Mouse (Mus musculus) adrenal gland, postnatal 4 days (tissue): ENCODE data around the gene Pcgf5. TPM values are rescaled to one million over a fixed set of nuclear protein-coding genes. Genes with fewer than 3 reads are reported as not detected.

Experiments
- DNase-seq, 2 experiments: peaks; one replicate each; pipeline ENCODE4 v3.0.0; 2021 to 2022; ENCODE audit warnings: low spot score in 2 of 2, mixed read lengths in 2 of 2
- long read RNA-seq, 2 experiments: library from polyadenylated mRNA; stranded (forward); transcript quantifications; one replicate each; pipeline ENCODE4 v2.0.0; 2021
- total RNA-seq, 2 experiments: library from RNA; stranded (reverse); gene quantifications; 2 replicates each; pipeline ENCODE4 v1.2.3; 2021

Pcgf5 gene
- total RNA-seq: 10 to 100 TPM; 21.7 to 25.3 TPM
- long read RNA-seq, experiment 1, full-length matches to known transcripts: 11 of 19 reads
- long read RNA-seq, experiment 1, partial matches to known transcripts: 0 of 19 reads
- long read RNA-seq, experiment 1, other reads (novel, unspliced or antisense): 8 of 19 reads
- long read RNA-seq, experiment 2, full-length matches to known transcripts: 20 of 24 reads
- long read RNA-seq, experiment 2, partial matches to known transcripts: 0 of 24 reads
- long read RNA-seq, experiment 2, other reads (novel, unspliced or antisense): 4 of 24 reads

DNA sequence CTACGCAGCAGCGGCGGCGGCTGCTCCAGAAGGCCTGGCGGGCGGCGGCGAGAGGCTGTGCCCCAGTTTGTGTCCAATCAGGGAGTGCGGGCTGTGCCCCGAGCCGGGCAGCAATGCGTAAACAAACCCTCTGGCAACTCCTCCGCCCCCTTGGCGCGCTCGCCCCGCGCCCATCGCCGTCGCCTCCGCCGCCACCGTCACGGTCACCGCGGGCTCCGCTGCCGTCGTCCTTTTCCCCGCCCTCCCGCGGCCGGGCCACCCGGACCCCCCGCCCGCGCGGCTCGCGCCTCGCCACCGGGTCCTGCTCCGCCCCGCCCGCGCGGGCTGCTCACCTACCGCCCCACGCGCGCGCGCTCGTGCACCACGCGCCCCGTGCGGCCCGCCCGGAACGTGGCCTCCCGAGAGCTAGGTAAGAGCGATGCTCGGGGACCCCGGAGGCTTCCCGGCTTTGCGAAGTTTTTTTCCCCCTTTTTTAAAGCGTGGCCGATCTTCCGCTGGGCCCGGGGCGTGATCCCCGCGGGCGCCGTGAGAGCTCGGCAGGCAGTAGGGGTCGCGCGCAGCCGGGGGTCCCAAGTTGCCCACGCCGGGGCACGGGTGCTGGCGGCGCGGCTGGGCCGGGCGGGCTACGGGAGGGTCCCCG is at the start of gene Pcgf5:
Gene Pcgf5, plus strand, starts transcription at position 149 of the 640 bp plus-strand sequence.
- DNase-seq: peak; percentile 35 to 48

DNA sequence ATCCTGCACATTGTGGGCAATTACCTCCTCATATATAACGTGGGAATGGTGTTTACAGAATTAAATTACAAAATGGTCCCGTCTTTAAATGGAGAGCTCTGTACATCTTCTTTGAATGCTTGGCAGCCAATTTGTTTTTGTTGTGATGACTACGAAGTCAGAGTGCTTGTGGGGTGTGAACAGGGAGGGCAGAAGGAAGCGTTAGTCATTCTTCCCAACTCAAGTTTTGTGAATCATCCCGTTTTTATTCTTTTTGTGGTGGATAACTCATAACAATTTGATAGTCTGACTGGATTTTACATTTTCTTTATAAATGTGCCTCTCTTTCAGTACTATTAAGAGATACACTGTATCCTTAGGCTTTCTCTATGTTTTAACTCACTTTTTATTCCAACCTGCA is 42.6 kb upstream of the Pcgf5 start:
- no peak for DNase-seq

DNA sequence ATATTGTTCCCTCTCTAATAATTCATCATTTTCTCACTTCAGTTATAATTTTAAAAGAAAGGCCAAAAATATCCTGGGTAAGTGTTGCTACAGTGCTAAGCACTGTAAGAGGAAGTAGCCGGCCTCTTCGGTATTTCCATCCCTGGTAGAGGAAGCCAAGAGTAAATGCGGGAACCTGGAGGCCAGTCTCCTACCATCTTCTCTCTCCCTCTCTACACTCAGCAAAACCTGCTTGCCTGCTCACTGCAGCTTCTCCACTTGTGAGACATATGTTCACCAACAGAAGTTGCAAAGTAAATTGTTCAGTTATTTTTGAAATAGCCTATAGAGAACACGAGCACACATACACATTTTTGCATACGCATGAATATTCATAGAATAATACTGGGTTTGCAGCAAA is 34.1 kb upstream of the Pcgf5 start:
- DNase-seq: no peak

DNA sequence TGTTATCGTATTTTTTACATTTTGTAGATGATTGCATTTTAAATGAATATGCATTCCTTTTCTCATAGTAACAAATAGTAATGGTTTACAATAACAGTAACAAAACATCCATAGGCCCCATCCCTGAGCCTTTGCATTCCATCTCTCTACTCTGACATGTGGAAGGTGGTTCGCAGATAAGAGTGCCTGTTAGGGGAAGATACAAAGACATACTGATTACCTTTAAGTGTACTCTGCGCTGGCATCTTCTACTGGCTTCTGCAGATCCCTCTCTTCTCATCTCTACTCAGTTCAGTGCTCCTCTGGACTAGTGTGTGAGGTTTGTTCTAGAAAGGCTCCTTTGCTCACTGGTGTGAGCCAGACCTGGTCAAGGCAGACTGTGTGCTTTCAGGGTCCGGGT is 28.4 kb upstream of the Pcgf5 start:
- no peak for DNase-seq

DNA sequence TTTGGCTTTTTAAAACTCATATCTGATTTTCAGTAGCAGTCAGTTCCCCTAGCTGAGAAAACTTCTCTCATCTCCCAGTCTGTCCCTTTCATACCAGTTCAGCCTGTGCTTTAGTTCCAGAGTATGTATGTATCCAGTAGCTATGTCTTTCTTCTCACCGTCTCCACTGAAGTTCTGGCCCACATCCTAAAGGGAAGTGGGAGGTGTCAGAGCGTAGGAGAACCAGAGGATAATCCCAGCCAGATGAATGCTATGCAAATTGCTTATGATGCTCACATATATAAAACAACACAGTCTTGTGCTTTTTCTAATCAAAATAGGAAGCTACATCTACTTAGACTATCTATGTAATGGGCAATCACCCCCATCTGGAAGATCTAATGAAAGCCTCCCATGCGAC is 27.0 kb upstream of the Pcgf5 start:
- no peak for DNase-seq

DNA sequence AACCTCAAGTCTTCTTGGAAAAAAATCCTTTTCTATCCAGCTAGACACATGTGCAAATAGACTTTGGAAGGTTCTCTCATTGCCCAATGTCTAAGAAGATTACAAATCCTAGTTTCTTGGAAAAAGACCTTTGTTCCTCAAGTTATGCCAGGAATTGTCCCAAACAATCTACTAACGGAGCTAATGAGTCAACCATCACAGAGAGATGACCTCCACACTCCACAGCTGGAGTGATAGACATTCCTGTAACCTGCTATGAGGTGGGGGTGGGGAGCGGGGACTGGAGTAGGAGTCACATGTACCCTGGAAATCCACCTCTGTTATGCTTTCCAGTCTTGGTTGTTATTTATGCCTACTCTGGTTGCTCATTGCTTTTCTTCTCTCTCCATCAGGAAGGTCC is 24.8 kb upstream of the Pcgf5 start:
- no peak for DNase-seq

DNA sequence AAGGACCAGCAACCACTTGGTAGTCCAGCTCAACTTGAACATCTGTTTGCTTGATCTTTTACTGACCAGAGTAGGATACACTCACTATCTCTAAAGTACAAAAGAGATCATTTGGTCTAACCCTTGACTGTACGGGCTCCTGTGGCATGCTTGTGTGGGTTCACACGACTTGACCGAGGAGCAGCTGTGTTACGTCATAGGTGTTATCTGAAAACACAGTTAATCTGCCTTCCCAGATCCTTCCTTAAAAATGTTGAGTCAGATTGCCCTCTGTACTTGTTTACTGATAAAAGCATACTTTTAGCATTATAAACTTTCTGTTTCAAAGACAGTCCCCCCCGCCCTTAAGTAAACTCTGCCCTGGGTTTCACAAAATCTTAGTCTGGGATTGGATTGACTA is 19.4 kb upstream of the Pcgf5 start:
- no peak for DNase-seq

DNA sequence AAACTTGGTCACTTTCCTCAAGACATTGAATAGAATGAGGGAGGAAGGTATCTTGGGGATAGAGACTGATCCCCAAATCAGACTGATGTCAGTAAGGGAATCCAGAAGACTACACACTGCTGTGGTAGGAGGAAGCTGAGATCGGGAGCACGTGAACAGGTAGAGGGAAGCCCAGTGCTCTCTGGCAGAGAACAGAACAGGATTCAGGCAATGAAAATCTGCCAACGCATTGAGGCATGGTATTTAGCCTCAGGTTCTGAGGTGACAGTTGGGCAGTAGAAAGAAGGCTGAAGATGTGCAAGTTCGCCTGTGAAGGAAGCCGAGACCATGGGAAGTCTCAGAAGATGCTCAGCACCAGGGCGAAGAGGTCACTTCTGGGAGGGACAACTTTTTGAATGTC is 733 bp upstream of the Pcgf5 start:
- no peak for DNase-seq

DNA sequence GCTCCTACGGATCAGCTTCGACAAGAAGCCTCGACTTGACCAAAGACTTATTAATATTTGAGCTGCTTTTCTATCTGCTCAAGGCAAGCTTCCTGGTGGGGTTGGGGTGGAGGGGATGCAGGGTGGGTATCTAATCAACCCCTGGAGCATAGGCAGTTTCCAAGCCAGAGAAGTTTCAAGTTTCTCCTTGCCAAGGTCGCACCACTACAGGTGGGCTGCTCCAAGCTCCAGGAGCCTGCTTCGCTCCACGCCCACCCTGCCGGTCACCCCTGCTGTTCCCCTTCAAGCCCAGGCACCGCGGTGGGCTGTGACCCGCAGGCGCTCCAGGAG is 313 bp upstream of the Pcgf5 start:
- no peak for DNase-seq

DNA sequence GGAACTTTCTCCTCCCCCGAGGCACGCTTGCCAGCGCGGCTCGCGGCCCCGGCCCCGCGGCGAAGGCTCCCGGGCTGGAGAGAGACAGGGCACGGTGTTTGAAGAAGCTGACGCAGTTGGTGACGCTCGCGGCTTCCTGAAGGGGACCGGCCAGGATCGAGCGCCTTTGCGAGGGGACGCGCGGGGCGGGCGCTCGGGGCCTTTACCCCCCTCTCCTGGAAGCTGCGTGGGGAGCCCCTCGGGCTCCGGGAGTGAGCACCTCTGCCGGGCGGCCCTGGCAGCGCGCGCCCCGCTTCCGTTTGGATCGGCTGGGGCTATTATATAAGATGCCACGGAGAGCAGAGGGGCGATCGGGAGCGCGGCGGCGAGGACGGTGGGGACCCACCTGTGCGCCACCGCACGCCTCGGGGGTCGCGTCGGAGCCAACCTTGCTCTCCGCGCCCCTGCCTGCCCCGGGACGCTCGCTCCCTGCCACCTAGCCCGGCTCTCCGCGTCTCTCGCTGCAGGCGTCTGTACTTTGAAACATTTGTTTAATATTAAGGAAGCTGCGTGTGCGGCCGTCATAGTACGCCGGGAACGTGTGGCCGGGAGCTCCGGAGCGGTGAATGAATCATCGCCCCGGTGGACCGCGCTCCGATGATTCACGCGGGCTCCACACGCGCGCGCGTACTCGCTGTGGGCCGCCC is 835 bp downstream of the Pcgf5 start:
- DNase-seq: peak; percentile 16 to 29

DNA sequence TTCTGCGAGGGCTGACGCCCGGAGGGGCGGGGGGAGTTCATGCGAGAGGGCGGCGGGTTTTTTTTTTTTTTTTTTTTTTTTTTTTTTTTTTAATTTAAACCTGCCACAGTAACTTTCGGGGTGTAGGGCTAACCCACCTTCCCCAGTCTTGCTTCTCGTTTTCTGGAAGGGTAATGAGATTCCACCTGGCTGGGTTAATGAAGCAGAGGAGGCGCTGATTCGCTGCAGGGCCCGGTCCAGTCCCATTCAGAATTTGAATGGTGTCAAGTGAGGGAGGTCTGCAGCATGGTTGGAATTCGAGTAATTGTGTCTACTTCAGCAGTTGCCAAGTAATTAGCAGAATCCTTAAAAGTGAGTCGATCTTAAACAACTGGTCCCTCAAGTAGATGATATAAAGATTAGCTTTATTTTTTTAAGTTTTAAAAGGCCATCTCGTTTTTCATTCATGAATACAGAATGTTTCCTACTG is 1.4 kb downstream of the Pcgf5 start:
- DNase-seq: no peak

DNA sequence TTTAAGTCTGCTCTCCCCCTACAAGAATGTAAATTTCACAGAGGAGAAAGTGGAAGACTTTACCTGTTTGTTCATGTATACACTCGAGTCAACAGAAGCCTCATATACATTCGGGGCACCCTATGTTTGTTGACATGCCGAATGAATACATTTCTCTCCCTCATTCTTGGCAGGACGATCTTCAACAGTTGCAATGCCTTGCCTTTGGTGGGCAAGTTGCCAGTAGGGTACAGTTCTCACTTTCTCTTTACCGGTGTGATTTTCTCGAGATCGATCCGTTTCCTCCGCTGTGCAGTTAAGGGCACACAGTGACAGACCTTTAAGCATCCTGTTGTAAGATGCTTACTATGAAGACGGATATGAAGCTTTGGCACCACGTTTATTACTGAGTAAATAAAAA is 2.1 kb downstream of the Pcgf5 start:
- no peak for DNase-seq

DNA sequence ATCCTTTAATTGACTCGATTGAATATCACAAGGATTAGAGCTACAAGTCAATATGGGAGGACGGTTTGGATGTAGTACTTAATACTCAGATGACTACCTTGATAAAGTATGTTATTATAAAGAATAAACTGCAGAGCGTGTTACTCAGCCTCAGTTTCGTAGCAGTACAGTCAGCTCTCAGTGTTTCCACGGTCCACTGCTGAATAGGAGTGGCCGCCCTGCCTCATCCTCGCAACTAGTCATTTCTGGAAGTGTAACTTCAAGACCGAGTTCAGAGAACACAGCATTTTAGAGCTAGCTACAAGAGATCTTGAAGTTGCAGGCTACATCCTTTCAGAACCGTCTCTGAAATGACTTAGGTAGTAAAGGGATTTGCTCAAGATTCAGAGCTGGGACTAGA is 2.8 kb downstream of the Pcgf5 start:
- DNase-seq: no peak

DNA sequence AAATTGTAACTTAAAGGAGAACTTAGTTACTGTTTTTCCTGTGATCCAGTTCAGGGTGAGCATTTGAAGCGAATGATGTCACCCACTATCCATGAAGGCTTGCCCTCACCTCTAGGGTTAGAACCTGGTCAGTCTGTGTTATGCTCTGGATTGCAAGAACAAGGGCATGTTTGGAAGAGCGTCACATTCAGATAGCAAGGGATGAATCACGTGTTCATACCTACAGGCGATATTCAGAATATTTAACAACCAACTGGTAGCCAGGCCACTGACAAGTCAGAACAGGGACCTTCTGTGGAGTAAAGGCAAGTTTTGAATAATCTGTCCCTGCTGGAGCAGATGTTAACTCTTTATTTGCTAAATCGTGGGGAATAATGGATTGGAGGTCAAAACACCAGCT is 14.4 kb downstream of the Pcgf5 start:
- DNase-seq: no peak

DNA sequence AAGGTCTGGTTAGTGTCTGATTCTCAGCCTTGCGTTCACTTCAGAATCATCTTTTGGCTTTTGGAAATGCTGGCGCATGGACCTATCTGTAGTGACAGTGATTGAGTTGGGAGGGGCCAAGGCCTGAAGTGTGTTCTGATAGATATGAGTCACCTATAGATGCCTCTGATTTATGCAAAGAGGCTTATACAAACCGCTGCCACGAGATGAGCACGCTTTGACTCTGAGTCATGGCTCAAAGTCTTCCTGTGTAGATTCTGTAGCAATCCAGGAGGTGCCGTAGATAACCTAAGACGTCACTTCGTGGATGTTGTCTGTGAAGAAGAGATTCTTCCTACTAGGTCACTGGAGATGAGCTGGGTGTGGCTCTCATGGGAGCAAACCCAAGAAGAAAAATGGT is 16.6 kb downstream of the Pcgf5 start:
- no peak for DNase-seq

DNA sequence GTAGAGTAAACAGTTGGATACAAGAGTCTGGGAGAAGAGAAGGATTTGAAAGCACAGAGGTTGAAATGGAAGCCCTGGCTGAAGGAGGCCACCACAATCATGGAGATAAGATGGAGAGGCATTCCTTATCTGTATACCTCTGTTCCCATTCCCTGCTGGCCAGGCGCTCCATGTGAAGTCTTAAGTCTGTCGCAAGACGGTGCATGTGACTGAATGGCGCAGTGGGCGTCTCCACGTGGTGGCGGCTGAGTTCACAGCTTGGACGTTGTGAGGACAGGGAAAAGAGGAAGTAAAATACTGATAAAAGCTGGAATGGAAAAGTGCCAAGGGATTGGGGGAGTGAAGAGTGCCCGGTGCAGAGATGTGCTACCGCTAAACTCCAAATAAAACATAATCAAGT is 23.4 kb downstream of the Pcgf5 start:
- no peak for DNase-seq

DNA sequence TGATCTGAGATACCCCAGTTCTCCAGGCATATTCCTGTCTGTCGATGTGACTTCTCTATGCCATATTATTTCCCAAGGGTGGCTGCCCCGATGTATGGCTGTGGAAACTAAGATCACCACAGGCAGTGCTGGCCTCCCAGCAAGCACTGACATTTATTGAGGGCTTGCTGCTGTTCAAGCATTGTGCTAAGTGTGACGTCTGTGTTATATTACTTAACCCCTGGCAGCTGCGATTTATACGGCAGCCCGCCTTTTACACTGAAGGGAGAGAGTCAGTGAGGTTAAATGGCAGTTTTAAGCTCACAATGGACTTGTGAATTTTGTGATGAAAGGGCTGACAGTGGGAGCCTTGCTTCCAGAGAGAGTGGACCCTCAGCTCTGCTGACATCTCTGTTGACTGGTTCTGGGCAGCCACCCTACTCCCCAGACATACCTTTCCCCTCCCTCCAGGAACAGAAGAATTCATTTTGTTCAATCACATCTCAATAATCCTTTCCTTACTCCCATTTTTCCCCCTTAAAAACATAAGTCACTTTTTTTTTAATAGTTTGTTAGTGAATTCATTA is 25.0 kb downstream of the Pcgf5 start:
- DNase-seq: no peak

DNA sequence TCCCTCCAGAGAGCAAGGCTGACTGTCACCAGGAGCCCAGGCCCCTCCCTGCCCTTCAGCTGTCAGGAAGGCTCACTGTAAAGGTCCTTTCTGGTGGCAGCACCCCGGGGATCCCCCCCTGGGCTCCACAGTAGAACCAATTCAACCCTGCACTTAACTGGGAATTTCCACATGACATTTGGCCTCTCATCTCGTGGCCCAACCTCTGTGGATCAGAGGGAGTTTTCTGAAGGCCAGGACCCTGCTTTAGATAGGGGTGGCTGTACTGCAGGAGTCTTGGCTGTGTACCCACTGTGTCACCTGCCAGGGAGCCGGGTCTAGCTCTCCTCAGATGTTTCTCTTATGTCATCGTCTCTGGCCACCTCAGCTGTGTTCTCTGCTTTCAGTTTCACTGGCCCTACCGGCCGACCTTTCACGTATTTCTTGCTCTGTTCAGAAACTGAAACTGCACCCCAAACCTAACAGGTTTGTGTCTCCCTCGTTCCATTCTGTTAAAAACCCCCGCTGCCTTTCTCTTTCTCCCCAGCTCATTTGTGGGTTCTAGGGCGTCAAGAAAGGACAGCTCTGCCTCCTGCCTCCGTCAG is 27.2 kb downstream of the Pcgf5 start:
- no peak for DNase-seq

DNA sequence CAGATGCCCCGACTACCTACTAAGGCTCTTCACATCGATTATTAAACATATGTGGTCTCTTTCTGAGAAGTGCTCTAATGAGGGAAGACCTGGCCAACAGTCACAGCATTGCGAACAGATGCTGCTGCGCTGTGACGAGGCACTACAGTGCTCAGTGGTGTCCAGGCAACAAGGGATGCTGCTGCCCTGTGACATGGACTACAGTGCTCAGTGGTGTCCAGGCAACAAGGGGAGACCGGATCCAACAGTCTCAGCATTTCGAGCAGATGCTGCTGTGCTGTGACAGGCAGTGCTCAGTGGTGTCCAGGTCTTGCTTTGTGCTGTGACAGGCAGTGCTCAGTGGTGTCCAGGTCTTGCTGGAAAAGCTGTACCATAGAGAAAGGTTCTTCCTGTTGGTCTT is 29.6 kb downstream of the Pcgf5 start:
- no peak for DNase-seq

DNA sequence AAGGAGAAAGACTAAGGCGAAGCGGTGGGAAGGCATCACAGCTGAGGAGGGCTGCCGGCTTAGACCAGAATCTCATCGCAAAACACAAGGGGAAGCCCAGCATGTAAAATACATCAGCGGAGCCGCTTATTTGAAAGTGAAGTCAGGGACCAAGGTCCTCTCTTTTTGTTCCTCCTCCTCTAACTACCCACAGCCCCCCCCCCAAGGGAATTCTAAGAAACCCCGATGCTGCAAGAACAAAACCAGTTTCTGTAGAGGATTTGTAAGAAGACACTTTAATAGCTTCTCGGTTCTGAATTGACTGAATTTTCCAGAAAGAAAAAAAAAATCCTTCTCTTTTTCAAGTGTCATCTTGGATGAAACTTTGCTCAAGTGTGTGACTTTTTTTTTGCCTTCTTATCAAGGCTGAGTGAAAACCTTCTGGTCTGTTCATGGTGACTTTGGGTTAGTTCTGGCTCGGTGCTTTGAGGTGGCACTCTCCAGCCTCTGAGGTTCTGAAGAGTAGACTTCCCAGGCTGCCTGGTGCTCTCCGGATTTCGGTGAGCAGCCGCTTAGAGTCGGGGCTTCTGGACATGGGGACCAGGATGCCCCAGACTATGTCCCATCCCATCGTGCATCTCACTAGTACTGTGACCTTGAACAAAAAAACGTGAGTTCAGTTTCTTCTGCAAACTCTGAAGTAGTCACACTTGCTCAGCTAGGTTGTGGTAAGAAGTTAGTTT is 30.6 kb downstream of the Pcgf5 start:
- no peak for DNase-seq

DNA sequence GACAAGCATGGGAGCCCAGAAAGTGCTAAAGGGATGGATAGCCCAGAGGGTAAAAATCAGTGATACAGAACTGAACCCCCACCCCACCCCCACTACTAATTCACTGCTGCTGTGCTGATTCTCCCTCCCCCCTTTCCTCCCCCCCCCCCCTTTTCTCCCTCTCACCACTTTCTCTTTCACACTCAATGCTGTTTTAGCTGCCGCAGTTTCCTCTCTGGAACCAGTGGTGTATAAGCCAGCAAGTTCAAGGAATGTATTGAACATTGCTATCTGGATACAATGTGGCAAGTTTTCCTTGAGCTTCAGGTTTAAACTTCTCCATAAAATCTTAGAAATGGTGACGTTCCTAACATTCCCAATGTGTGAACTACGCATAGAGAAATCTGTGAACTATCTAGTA is 34.8 kb downstream of the Pcgf5 start:
- no peak for DNase-seq
